Comparison of ENCODE assay signal across 14 mouse cellular contexts in the genomic region with DNA sequence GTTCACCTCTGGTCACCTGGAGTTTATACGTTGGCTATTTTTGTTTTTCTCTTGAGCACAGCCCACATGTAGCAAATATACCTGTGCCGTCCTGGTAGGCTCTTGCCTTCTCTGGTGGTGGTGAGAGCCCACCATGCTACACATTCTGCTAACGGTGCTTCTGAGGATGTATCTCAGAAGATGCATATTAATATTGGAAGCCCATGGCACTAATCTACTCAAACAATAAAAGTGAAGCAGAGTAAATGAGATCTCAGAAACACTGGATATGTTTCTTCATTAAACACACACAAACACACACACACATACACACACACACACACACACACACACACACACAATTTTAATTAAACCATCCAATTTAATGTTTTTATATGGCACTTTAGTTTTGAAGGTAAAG.
"Had no signal": no experiment of that assay in that cellular context is flagged by ENCODE, and none has a peak within 500 bp of the region (broad histone marks: within the 10 kb centered on the region; RNA-seq: fewer than 3 reads in every experiment).

No protein-coding gene starts in this region.

- H3K9ac ChIP-seq: liver, embryonic 15.5 days; midbrain, embryonic 12.5 days; neural tube, embryonic 12.5 days had no signal

- H3K27me3 ChIP-seq: liver, embryonic 15.5 days; midbrain, embryonic 12.5 days; neural tube, embryonic 12.5 days had no signal

- H3K4me1 ChIP-seq: limb, embryonic 10.5 days; liver, embryonic 15.5 days; midbrain, embryonic 12.5 days; neural tube, embryonic 12.5 days had no signal

- H3K4me2 ChIP-seq: liver, embryonic 11.5 days; liver, embryonic 15.5 days; midbrain, embryonic 12.5 days; neural tube, embryonic 12.5 days had no signal

- DNase-seq: kidney, postnatal 10 days; lung, adult 2 months; lung, postnatal 36 days; right cerebral cortex, adult 18-20 months; thymus, adult 18-20 months; thymus, postnatal 14 days had no signal

- H3K36me3 ChIP-seq: liver, embryonic 15.5 days had no signal

- ATAC-seq: lung, postnatal 0 days had no signal

- H3K27ac ChIP-seq: limb, embryonic 10.5 days; liver, embryonic 15.5 days; midbrain, embryonic 12.5 days; neural tube, embryonic 12.5 days; stomach, postnatal 0 days had no signal

- H3K4me3 ChIP-seq: limb, embryonic 10.5 days; liver, embryonic 15.5 days; midbrain, embryonic 12.5 days; myocyte; neural tube, embryonic 12.5 days had no signal

- H3K9me3 ChIP-seq: limb, embryonic 10.5 days; liver, embryonic 15.5 days; midbrain, embryonic 12.5 days; neural tube, embryonic 12.5 days had no signal
